Mouse (Mus musculus) lung, postnatal 14 days (tissue): ENCODE results near the gene Morc2a.

Experiments
- DNase-seq: peaks from one replicate; pipeline ENCODE4 v3.0.0; 2021

Gene Morc2a

DNA sequence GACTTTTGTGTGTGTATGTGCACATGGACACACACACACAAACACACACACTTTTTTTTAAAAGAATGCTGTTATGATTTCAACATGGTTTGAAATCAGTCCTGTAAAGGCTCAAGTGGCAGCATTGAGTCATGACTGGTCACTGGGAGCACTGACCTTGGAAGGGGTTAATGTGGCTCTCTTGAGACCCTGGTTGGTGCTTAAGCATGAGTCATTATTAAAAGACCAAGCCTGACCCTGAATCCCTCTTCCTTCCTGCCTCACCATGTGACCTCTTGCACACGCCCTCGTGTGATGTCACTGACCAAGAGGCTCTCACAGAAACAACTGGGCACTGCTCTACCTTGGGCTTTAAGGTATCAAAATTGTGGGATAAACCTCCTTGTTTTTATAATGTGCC is 89.8 kb downstream of the Morc2a start:
- DNase-seq: no peak
